Mouse (Mus musculus) urinary bladder, postnatal 0 days (tissue): ENCODE measurements around the gene Oas1h. TPM values are rescaled to one million over a fixed set of nuclear protein-coding genes. Genes with fewer than 3 reads are reported as not detected.

ENCODE experiments used
- microRNA-seq: library from miRNA; unstranded; fragments of <30 nt; microRNA quantifications from one replicate; pipeline ENCODE4, GENCODE M21; 2016
- polyA plus RNA-seq: library from polyadenylated mRNA; unstranded; fragments of >200 nt; fragmentation: Nextera tagmentation; extraction: Ambion mirVana; gene quantifications from 2 replicates; pipeline ENCODE4 v1.2.1, GENCODE M21; 2015

Oas1h gene
- polyA plus RNA-seq = not detected in 2 replicates

GRCm38 (mm10) chr5:120861121-120861520 is at the start of gene Oas1h:
Oas1h (plus strand) TSS chr5:120861421.

GRCm38 (mm10) chr5:120811951-120812819 is 49.0 kb upstream of the Oas1h start, which contains the start of gene Oas1c:
Oas1c (minus strand) TSS chr5:120812514.

GRCm38 (mm10) chr5:120847067-120847466 is 14.2 kb upstream of the Oas1h start, which contains the start of gene Oas1f:
Oas1f (plus strand) TSS chr5:120847367.

GRCm38 (mm10) chr5:120887413-120887812 is 26.2 kb downstream of the Oas1h start, which contains the start of gene Oas1g:
Oas1g (minus strand) TSS chr5:120887613.

GRCm38 (mm10) chr5:120906791-120907733 is 45.8 kb downstream of the Oas1h start, which contains the start of gene Oas1a:
Oas1a (minus strand) TSS chr5:120907521.

GRCm38 (mm10) chr5:120914204-120914603 is 53.0 kb downstream of the Oas1h start, which contains the start of gene Oas1d:
Oas1d (plus strand) TSS chr5:120914536.

Small RNA genes within 50 kb of the gene (microRNA-seq; reads per million reads assigned to microRNA genes)
- not detected for gene Gm22907

Other genes with a start within 250 kb of the Oas1h start
- gene Rita1, start 248.8 kb upstream of the Oas1h start, polyA plus RNA-seq = 6.8 and 9.0 TPM in 2 replicates
- 24.8 and 25.5 TPM in 2 replicates for gene Ddx54, start 248.7 kb upstream of the Oas1h start, polyA plus RNA-seq
- gene Cfap73, start 227.2 kb upstream of the Oas1h start, polyA plus RNA-seq = not detected in 2 replicates
- gene Rasal1, start 212.6 kb upstream of the Oas1h start, polyA plus RNA-seq = not detected in 2 replicates
- gene Dtx1, start 149.5 kb upstream of the Oas1h start, polyA plus RNA-seq = 1.7 and 1.9 TPM in 2 replicates
- 1.0 and 1.1 TPM in 2 replicates for gene Oas2, start 111.6 kb upstream of the Oas1h start, polyA plus RNA-seq
- 0.25 and 0.63 TPM in 2 replicates for gene Oas3, start 83.8 kb upstream of the Oas1h start, polyA plus RNA-seq
- not detected in 2 replicates for gene Oas1e, start 65.9 kb upstream of the Oas1h start, polyA plus RNA-seq
- 0.99 and 1.2 TPM in 2 replicates for gene Oas1c, start 48.9 kb upstream of the Oas1h start, polyA plus RNA-seq
- gene Oas1f, start 14.1 kb upstream of the Oas1h start, polyA plus RNA-seq = 0.36 and 0.48 TPM in 2 replicates
- gene Oas1g, start 26.2 kb downstream of the Oas1h start, polyA plus RNA-seq = 2.2 and 3.0 TPM in 2 replicates
- 6.0 and 10.9 TPM in 2 replicates for gene Oas1a, start 46.1 kb downstream of the Oas1h start, polyA plus RNA-seq
- gene Oas1d, start 53.1 kb downstream of the Oas1h start, polyA plus RNA-seq = not detected in 2 replicates
- not detected in 2 replicates for gene Rph3a, start 148.7 kb downstream of the Oas1h start, polyA plus RNA-seq